Mouse (Mus musculus) heart, embryonic 14.5 days (tissue): ENCODE measurements around the gene Ncdn. TPM values are rescaled to one million over a fixed set of nuclear protein-coding genes. Genes with fewer than 3 reads are reported as not detected.

Experiments
- ATAC-seq: fragments of 200-750 bp; cut with Nextera tagmentation; 2 replicates; pipeline ENCODE4 v1.8.0; 2017; ENCODE audit warnings: low read depth, moderate TSS enrichment; ENCODE audit not compliant: insufficient number of reproducible peaks, insufficient read depth, low FRiP score
- H3K27ac ChIP-seq, 2 experiments: fragments of 200-500 bp in 1 of 2; fragments of 300-500 bp in 1 of 2; sonication (generic) in 1 of 2; replicated peaks in 1 of 2; 2 replicates each; pipeline ENCODE4 v1.5.1; 2012 to 2014; ENCODE audit warnings: low read depth in 2 of 2, low read length in 2 of 2, control low read depth in 1 of 2, mild to moderate bottlenecking in 1 of 2, mixed read lengths in 1 of 2; ENCODE audit not compliant: control insufficient read depth in 1 of 2, insufficient read depth in 1 of 2
- H3K27me3 ChIP-seq: fragments of 300-500 bp; sonication (generic); 2 replicates; pipeline ENCODE4 v1.6.1; 2014; ENCODE audit warnings: mild to moderate bottlenecking, low read length, control low read depth; ENCODE audit not compliant: control insufficient read depth, insufficient read depth
- H3K36me3 ChIP-seq: fragments of 300-500 bp; sonication (generic); 2 replicates; pipeline ENCODE4 v1.6.1; 2014; ENCODE audit warnings: mild to moderate bottlenecking, control low read depth, low read length, mixed read lengths; ENCODE audit not compliant: control insufficient read depth, insufficient read depth
- H3K4me1 ChIP-seq, 2 experiments: fragments of 200-500 bp in 1 of 2; fragments of 300-500 bp in 1 of 2; sonication (generic) in 1 of 2; 2 replicates each; pipeline ENCODE4 v1.6.1; 2012 to 2014; ENCODE audit warnings: low read length in 2 of 2, control low read depth in 1 of 2, mixed read lengths in 1 of 2; ENCODE audit not compliant: control insufficient read depth in 2 of 2, insufficient read depth in 2 of 2
- H3K4me2 ChIP-seq: fragments of 300-500 bp; sonication (generic); 2 replicates; pipeline ENCODE4 v1.6.1; 2014; ENCODE audit warnings: mild to moderate bottlenecking, low read length
- H3K4me3 ChIP-seq, 2 experiments: fragments of 200-500 bp in 1 of 2; fragments of 300-500 bp in 1 of 2; sonication (generic) in 1 of 2; 2 replicates each; pipeline ENCODE4 v1.5.1; 2012 to 2014; ENCODE audit warnings: low read length in 2 of 2, mild to moderate bottlenecking in 2 of 2, control low read depth in 1 of 2, low read depth in 1 of 2, moderate library complexity in 1 of 2; ENCODE audit not compliant: control insufficient read depth in 1 of 2, insufficient read depth in 1 of 2
- H3K9ac ChIP-seq: fragments of 300-500 bp; sonication (generic); 2 replicates; pipeline ENCODE4 v1.6.1; 2014; ENCODE audit warnings: mild to moderate bottlenecking, low read length
- H3K9me3 ChIP-seq: fragments of 300-500 bp; sonication (generic); 2 replicates; pipeline ENCODE4 v1.6.1; 2016; ENCODE audit warnings: low read length, control low read depth; ENCODE audit not compliant: control insufficient read depth
- WGBS: fragments of 180-500 bp; shearing (Covaris S2); extraction: QIAGEN DNeasy Blood & Tissue Kit; methylation state at CpG from one replicate; pipeline ENCODE4 v1.1.7; 2014; 5-methylcytosine and 5-hydroxymethylcytosine counted together
- polyA plus RNA-seq: library from polyadenylated mRNA; unstranded; fragments of >200 nt; fragmentation: Nextera tagmentation; extraction: Ambion mirVana; gene quantifications from 2 replicates; pipeline ENCODE4 v1.2.1, GENCODE M21; 2014

Ncdn gene
- polyA plus RNA-seq, 1 experiment from 2014 or later = 20.2 TPM

- no peaks in the 10 kb centered on the region for H3K9me3 ChIP-seq
- peak overlapping the region; percentile 31 to 38 for H3K4me3 ChIP-seq
- H3K27ac ChIP-seq = no peak overlapping the region
- H3K9ac ChIP-seq = no peak overlapping the region
- peaks cover 83% of the 10 kb centered on the region for H3K27me3 ChIP-seq
- peak overlapping the region; percentile 55 for H3K4me2 ChIP-seq
- no peaks in the 10 kb centered on the region for H3K36me3 ChIP-seq
- ATAC-seq = no peak
- WGBS = 2% methylated on average over 54 of the region's 62 CpGs
- peaks cover 0 to 13% of the 10 kb centered on the region in 2 experiments; a peak in 2 of 4 replicates for H3K4me1 ChIP-seq
Observed at GRCm38 (mm10) chr4:126735382-126736000, 17.7 kb downstream of the Ncdn start.

- no peak for ATAC-seq
- Histone ChIP-seq H3K27me3 (peaks cover 89% of the 10 kb centered on the region), H3K27ac (no peak overlapping the region), H3K4me2 (peak overlapping the region; percentile 55), H3K9ac (no peak overlapping the region), H3K4me3 (peak overlapping the region; percentile 31 to 38; a peak in 3 of 4 replicates), H3K9me3 (no peaks in the 10 kb centered on the region), H3K4me1 (peaks cover 0 to 13% of the 10 kb centered on the region in 2 experiments; a peak in 2 of 4 replicates), H3K36me3 (no peaks in the 10 kb centered on the region)
- 4% methylated on average over 48 of the region's 51 CpGs for WGBS
Observed at GRCm38 (mm10) chr4:126734700-126735381, 18.4 kb downstream of the Ncdn start.

- Histone ChIP-seq H3K4me1 (peaks cover 0 to 13% of the 10 kb centered on the region in 2 experiments; a peak in 2 of 4 replicates), H3K27ac (no peak overlapping the region), H3K9ac (no peak overlapping the region), H3K4me2 (no peak overlapping the region), H3K4me3 (no peak overlapping the region; a peak in 1 of 4 replicates), H3K9me3 (no peaks in the 10 kb centered on the region), H3K36me3 (no peaks in the 10 kb centered on the region), H3K27me3 (peaks cover 97% of the 10 kb centered on the region)
- no peak for ATAC-seq
- WGBS = 3% methylated on average over 16 of the region's 16 CpGs
Observed at GRCm38 (mm10) chr4:126734001-126734603, 19.1 kb downstream of the Ncdn start.

- H3K4me2 ChIP-seq = peak overlapping the region; percentile 31
Observed at GRCm38 (mm10) chr4:126732531-126733380, 20.5 kb downstream of the Ncdn start.

GRCm38 (mm10) chr4:126732111-126732510, 21.1 kb downstream of the Ncdn start:
- no peak for ATAC-seq
- no peaks in the 10 kb centered on the region for H3K36me3 ChIP-seq
- peaks cover 0 to 13% of the 10 kb centered on the region in 2 experiments; a peak in 2 of 4 replicates for H3K4me1 ChIP-seq
- H3K9me3 ChIP-seq = no peaks in the 10 kb centered on the region
- 3% methylated on average over 18 of the region's 18 CpGs for WGBS
- H3K27ac ChIP-seq = no peak overlapping the region
- H3K4me3 ChIP-seq = peak overlapping the region in 1 of 2 experiments; percentile 1; a peak in 1 of 4 replicates
- peaks cover 84% of the 10 kb centered on the region for H3K27me3 ChIP-seq
- no peak overlapping the region for H3K9ac ChIP-seq
- H3K4me2 ChIP-seq = peak overlapping the region; percentile 31

More at GRCm38 (mm10) chr4:126732531-126733380, 20.5 kb downstream of the Ncdn start:
- Histone ChIP-seq H3K27me3 (peaks cover 90% of the 10 kb centered on the region), H3K9ac (no peak overlapping the region), H3K4me3 (peak overlapping the region in 1 of 2 experiments; percentile 1; a peak in 1 of 4 replicates), H3K9me3 (no peaks in the 10 kb centered on the region), H3K36me3 (no peaks in the 10 kb centered on the region), H3K27ac (no peak overlapping the region), H3K4me1 (peaks cover 0 to 13% of the 10 kb centered on the region in 2 experiments; a peak in 2 of 4 replicates)
- WGBS = 6% methylated on average over 26 of the region's 26 CpGs
- ATAC-seq = no peak

GRCm38 (mm10) chr4:126707439-126707826, 45.8 kb downstream of the Ncdn start:
- ATAC-seq = no peak
- 83% methylated on average over 5 of the region's 5 CpGs for WGBS
- no peaks in the 10 kb centered on the region for H3K27me3 ChIP-seq
- H3K9me3 ChIP-seq = no peaks in the 10 kb centered on the region
- no peak overlapping the region for H3K27ac ChIP-seq
- H3K36me3 ChIP-seq = peaks cover 90% of the 10 kb centered on the region
- H3K9ac ChIP-seq = no peak overlapping the region
- H3K4me1 ChIP-seq = no peaks in the 10 kb centered on the region
- H3K4me2 ChIP-seq = no peak overlapping the region
- H3K4me3 ChIP-seq = no peak overlapping the region
